Mouse (Mus musculus) G1E-ER4 (cell line): ENCODE results near the gene Snrpb2. TPM values are rescaled to one million over a fixed set of nuclear protein-coding genes. Genes with fewer than 3 reads are reported as not detected.

Experiments
- GATA1 ChIP-seq: IDR thresholded peaks from one replicate; pipeline ENCODE4 v1.8.0; 2012; ENCODE audit warnings: low read length, inconsistent platforms
- polyA plus RNA-seq: library from polyadenylated mRNA; stranded (reverse); fragments of >175 nt; gene quantifications from 2 replicates; pipeline ENCODE4 v1.2.3, GENCODE M21; 2012

Snrpb2 gene
- 2.6 and 3.3 TPM in 2 replicates for polyA plus RNA-seq

- no peak for TF ChIP-seq GATA1
These were observed at the start of gene Snrpb2 for GRCm38 (mm10) chr2:143062812-143063792. Gene Snrpb2 (plus strand): TSS chr2:143063039.

GRCm38 (mm10) chr2:143013057-143013456, 49.8 kb upstream of the Snrpb2 start:
- no peak for TF ChIP-seq GATA1

- no peak for TF ChIP-seq GATA1
These were observed 44.8 kb upstream of the Snrpb2 start for GRCm38 (mm10) chr2:143018084-143018483.

- no peak for TF ChIP-seq GATA1
These were observed 44.2 kb upstream of the Snrpb2 start for GRCm38 (mm10) chr2:143018591-143019130.

- no peak for TF ChIP-seq GATA1
These were observed 43.1 kb upstream of the Snrpb2 start for GRCm38 (mm10) chr2:143019727-143020126.

GRCm38 (mm10) chr2:143023331-143023730, 39.5 kb upstream of the Snrpb2 start:
- TF ChIP-seq GATA1, result no peak

GRCm38 (mm10) chr2:143024226-143024625, 38.6 kb upstream of the Snrpb2 start:
- TF ChIP-seq GATA1, result no peak

- no peak for TF ChIP-seq GATA1
These were observed 31.6 kb upstream of the Snrpb2 start for GRCm38 (mm10) chr2:143031283-143031682.

GRCm38 (mm10) chr2:143032378-143033255, 30.2 kb upstream of the Snrpb2 start:
- no peak for TF ChIP-seq GATA1

- TF ChIP-seq GATA1, result no peak
These were observed 28.3 kb upstream of the Snrpb2 start for GRCm38 (mm10) chr2:143034350-143035085.

GRCm38 (mm10) chr2:143035086-143035593, 27.7 kb upstream of the Snrpb2 start:
- TF ChIP-seq GATA1, result no peak

GRCm38 (mm10) chr2:143041596-143041995, 21.2 kb upstream of the Snrpb2 start:
- no peak for TF ChIP-seq GATA1

GRCm38 (mm10) chr2:143055251-143055650, 7.6 kb upstream of the Snrpb2 start:
- no peak for TF ChIP-seq GATA1

GRCm38 (mm10) chr2:143056736-143057135, 6.1 kb upstream of the Snrpb2 start:
- no peak for TF ChIP-seq GATA1

- no peak for TF ChIP-seq GATA1
These were observed 417 bp upstream of the Snrpb2 start for GRCm38 (mm10) chr2:143062432-143062811.
